Mouse (Mus musculus) left cerebral cortex, adult 2 months (tissue): ENCODE data around the gene Ankrd6. TPM values are rescaled to one million over a fixed set of nuclear protein-coding genes. Genes with fewer than 3 reads are reported as not detected.

Source experiments
- DNase-seq, 2 experiments: peaks; one replicate each; pipeline ENCODE4 v3.0.0; 2021 to 2022; ENCODE audit warnings: low spot score in 2 of 2, mixed read lengths in 1 of 2; ENCODE audit errors: extremely low spot score in 1 of 2
- H3K27ac ChIP-seq: fragments of 200-600 bp; 2 replicates; pipeline ENCODE4 v1.8.1; 2022
- H3K4me3 ChIP-seq: fragments of 200-600 bp; 2 replicates; pipeline ENCODE4 v1.8.1; 2022
- CTCF ChIP-seq: fragments of 200-600 bp; IDR thresholded peaks from 2 replicates; pipeline ENCODE4 v1.8.1; 2022; ENCODE audit warnings: antibody characterized with exemption, mild to moderate bottlenecking, moderate library complexity
- intact Hi-C: fragments of 180-260 bp; cut with DNase I; formaldehyde crosslinking; loops from one replicate; pipeline ENCODE4 v1.15.1; 2025
- total RNA-seq, 2 experiments: library from RNA; stranded (reverse); gene quantifications; 2 replicates each; pipeline ENCODE4 v1.2.3; 2021

Ankrd6 gene
- total RNA-seq, 2 experiments from 2014 or later = 51.6 to 54.5 TPM

- Histone ChIP-seq H3K4me3 (peak overlapping the region; percentile 51), H3K27ac (peak overlapping the region; percentile 76)
- TF ChIP-seq CTCF = no peak
- DNase-seq = peak; percentile 22 to 32
- intact Hi-C loops = no loop called here
Observed at GRCm38 (mm10) chr4:32864131-32864866, 86.3 kb downstream of the Ankrd6 start.

GRCm38 (mm10) chr4:32863447-32864130 lies 87.1 kb downstream of the Ankrd6 start:
- peak in 1 of 2 experiments; percentile 26 for DNase-seq
- peak overlapping the region; percentile 51 for H3K4me3 ChIP-seq
- TF ChIP-seq CTCF = no peak
- intact Hi-C loops = loop anchor here (2.0 kb wide), 1 partner anchor 75 kb away; no protein-coding TSS in a partner anchor
- peak overlapping the region; percentile 76; the same call in 1 of the 2 replicates for H3K27ac ChIP-seq

- no peak for DNase-seq
- peak overlapping the region; percentile 51 for H3K4me3 ChIP-seq
- TF ChIP-seq CTCF = no peak
- H3K27ac ChIP-seq = peak overlapping the region; percentile 76; the same call in 1 of the 2 replicates
- intact Hi-C loops = loop anchor here (2.0 kb wide), 1 partner anchor 76 kb away; no protein-coding TSS in a partner anchor
Observed at GRCm38 (mm10) chr4:32862751-32863446, 87.7 kb downstream of the Ankrd6 start.

- H3K4me3 ChIP-seq = peak overlapping the region; percentile 51
- peak; percentile 34 to 54 for DNase-seq
- intact Hi-C loops = loop anchor here (2.0 kb wide), 1 partner anchor 77 kb away; no protein-coding TSS in a partner anchor
- TF ChIP-seq CTCF = no peak
- peak overlapping the region; percentile 44 for H3K27ac ChIP-seq
Observed at GRCm38 (mm10) chr4:32862011-32862750, 88.5 kb downstream of the Ankrd6 start.

- intact Hi-C loops = loop anchor here (2.0 kb wide), 1 partner anchor 90 kb away; the partner anchor contains the start of gene Ankrd6
- DNase-seq = peak in 1 of 2 experiments; percentile 51
- Histone ChIP-seq H3K4me3 (peak overlapping the region; percentile 26; the same call in 1 of the 2 replicates), H3K27ac (peak overlapping the region; percentile 6; the same call in 1 of the 2 replicates)
- no peak for TF ChIP-seq CTCF
Observed at GRCm38 (mm10) chr4:32860184-32860965, 90.3 kb downstream of the Ankrd6 start.

- intact Hi-C loops = no loop called here
- TF ChIP-seq CTCF = no peak
- Histone ChIP-seq H3K4me3 (no peak overlapping the region), H3K27ac (no peak overlapping the region)
- DNase-seq = no peak
Observed at GRCm38 (mm10) chr4:32855580-32855979, 95.1 kb downstream of the Ankrd6 start.

GRCm38 (mm10) chr4:32854956-32855355 lies 95.7 kb downstream of the Ankrd6 start:
- no peak overlapping the region for H3K4me3 ChIP-seq
- no peak for DNase-seq
- H3K27ac ChIP-seq = no peak overlapping the region
- TF ChIP-seq CTCF = no peak
- intact Hi-C loops = no loop called here

- Histone ChIP-seq H3K27ac (no peak overlapping the region), H3K4me3 (no peak overlapping the region)
- intact Hi-C loops = no loop called here
- DNase-seq = no peak
- TF ChIP-seq CTCF = no peak
Observed at GRCm38 (mm10) chr4:32853609-32854188, 96.9 kb downstream of the Ankrd6 start.

- intact Hi-C loops = no loop called here
- no peak overlapping the region for H3K4me3 ChIP-seq
- DNase-seq = no peak
- no peak for TF ChIP-seq CTCF
- H3K27ac ChIP-seq = no peak overlapping the region
Observed at GRCm38 (mm10) chr4:32852819-32853218, 97.8 kb downstream of the Ankrd6 start.

GRCm38 (mm10) chr4:32852294-32852693 lies 98.3 kb downstream of the Ankrd6 start:
- no peak overlapping the region for H3K27ac ChIP-seq
- TF ChIP-seq CTCF = no peak
- no peak overlapping the region for H3K4me3 ChIP-seq
- no peak for DNase-seq
- intact Hi-C loops = no loop called here
